Mouse (Mus musculus) c-Kit-positive CD71-positive TER-119-positive erythroid progenitor cells, embryonic 14.5 days (primary cell): ENCODE measurements around the gene Aup1.

Experiments used
- DNase-seq: peaks from one replicate; pipeline ENCODE4 v3.0.0-alpha.2; 2013; ENCODE audit warnings: low spot score

Aup1 gene

DNA sequence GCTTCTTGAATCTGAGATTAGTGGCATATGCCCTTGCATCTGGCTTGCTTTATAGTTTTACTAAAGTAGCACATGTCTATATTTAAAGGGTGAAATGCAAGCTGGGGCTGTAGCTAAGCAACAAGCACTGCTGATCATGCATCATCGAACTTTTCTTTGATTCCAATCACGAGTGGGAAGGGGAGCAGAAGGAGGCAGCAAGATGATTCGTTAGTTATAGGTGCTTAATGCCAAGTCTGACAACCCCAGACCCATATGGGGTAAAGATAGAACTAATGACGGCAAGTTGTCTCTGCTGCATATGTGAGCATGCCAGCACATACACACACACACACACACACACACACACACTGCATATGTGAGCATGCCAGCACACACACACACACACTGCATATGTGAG lies 49.8 kb downstream of the Aup1 start:
- DNase-seq: no peak
